Mouse (Mus musculus) limb, embryonic 14.5 days (tissue): ENCODE data around the gene Col2a1. TPM values are rescaled to one million over a fixed set of nuclear protein-coding genes. Genes with fewer than 3 reads are reported as not detected.

ENCODE experiments used
- ATAC-seq: fragments of 200-750 bp; cut with Nextera tagmentation; 2 replicates; pipeline ENCODE4 v1.8.0; 2017; ENCODE audit warnings: low read depth, moderate number of reproducible peaks, moderate TSS enrichment; ENCODE audit not compliant: low FRiP score
- DNase-seq: peaks from one replicate; pipeline ENCODE4 v3.0.0-alpha.2; 2015; ENCODE audit warnings: low spot score
- H3K27ac ChIP-seq: fragments of 300-500 bp; sonication (generic); replicated peaks from 2 replicates; pipeline ENCODE4 v1.5.1; 2014; ENCODE audit warnings: low read depth, mild to moderate bottlenecking, low read length, moderate library complexity, mixed read lengths
- H3K27me3 ChIP-seq: fragments of 300-500 bp; sonication (generic); 2 replicates; pipeline ENCODE4 v1.6.1; 2014; ENCODE audit warnings: low read length, mixed read lengths; ENCODE audit not compliant: control insufficient read depth, insufficient read depth
- H3K36me3 ChIP-seq: fragments of 300-500 bp; sonication (generic); 2 replicates; pipeline ENCODE4 v1.6.1; 2014; ENCODE audit warnings: mild to moderate bottlenecking, low read length, moderate library complexity, mixed read lengths; ENCODE audit not compliant: control insufficient read depth, insufficient read depth
- H3K4me1 ChIP-seq: fragments of 300-500 bp; sonication (generic); 2 replicates; pipeline ENCODE4 v1.6.1; 2014; ENCODE audit warnings: antibody characterized with exemption, low read length, mixed read lengths; ENCODE audit not compliant: control insufficient read depth, insufficient read depth
- H3K4me2 ChIP-seq: fragments of 300-500 bp; sonication (generic); replicated peaks from 2 replicates; pipeline ENCODE4 v1.6.1; 2014; ENCODE audit warnings: low read depth, mild to moderate bottlenecking, low read length, moderate library complexity; ENCODE audit not compliant: severe bottlenecking
- H3K4me3 ChIP-seq: fragments of 300-500 bp; sonication (generic); replicated peaks from 2 replicates; pipeline ENCODE4 v1.5.1; 2014; ENCODE audit warnings: low read length
- H3K9ac ChIP-seq: fragments of 300-500 bp; sonication (generic); 2 replicates; pipeline ENCODE4 v1.6.1; 2014; ENCODE audit warnings: mild to moderate bottlenecking, low read depth, low read length, moderate library complexity; ENCODE audit not compliant: severe bottlenecking
- H3K9me3 ChIP-seq: fragments of 300-500 bp; sonication (generic); 2 replicates; pipeline ENCODE4 v1.6.1; 2016; ENCODE audit warnings: low read length; ENCODE audit not compliant: control insufficient read depth
- POLR2A ChIP-seq: fragments of 200-500 bp; IDR thresholded peaks from 2 replicates; pipeline ENCODE4 v1.8.0; 2012; ENCODE audit warnings: inconsistent platforms, mild to moderate bottlenecking, moderate library complexity, borderline replicate concordance; ENCODE audit not compliant: insufficient read depth, insufficient read length; ENCODE audit errors: extremely low read depth
- WGBS: fragments of 180-500 bp; shearing (Covaris S2); extraction: QIAGEN DNeasy Blood & Tissue Kit; methylation state at CpG from one replicate; pipeline ENCODE4 v1.1.7; 2014; 5-methylcytosine and 5-hydroxymethylcytosine counted together
- polyA plus RNA-seq, 2 experiments: library from polyadenylated mRNA; depleted of rRNA in 1 of 2; stranded (reverse) in 1 of 2; unstranded in 1 of 2; fragments of >200 nt; fragmentation: Nextera tagmentation in 1 of 2; extraction: Ambion mirVana in 1 of 2; gene quantifications; 2 replicates each; pipeline versions ENCODE4 v1.2.1 to v1.2.3; 2012 to 2014

Col2a1 gene
- polyA plus RNA-seq, 2 experiments, result 754 to 1,642 TPM

GRCm38 (mm10) chr15:97972580-97972979, 31.9 kb downstream of the Col2a1 start:
- H3K27ac ChIP-seq, result no peak overlapping the region
- H3K4me1 ChIP-seq, result peaks cover 5% of the 10 kb centered on the region; the same call in 1 of the 2 replicates
- DNase-seq (no peak), ATAC-seq (no peak)
- no peak overlapping the region for H3K4me2 ChIP-seq
- peaks cover 26% of the 10 kb centered on the region for H3K36me3 ChIP-seq
- TF ChIP-seq POLR2A, result no peak
- 94% methylated on average over 6 of the region's 6 CpGs for WGBS
- H3K9me3 ChIP-seq, result no peaks in the 10 kb centered on the region
- H3K27me3 ChIP-seq, result no peaks in the 10 kb centered on the region
- no peak overlapping the region for H3K4me3 ChIP-seq
- no peak overlapping the region for H3K9ac ChIP-seq

GRCm38 (mm10) chr15:97970299-97970698, 34.2 kb downstream of the Col2a1 start:
- no peak for TF ChIP-seq POLR2A
- 49% methylated on average over 6 of the region's 6 CpGs for WGBS
- no peak for DNase-seq

GRCm38 (mm10) chr15:97965311-97966045, 39.0 kb downstream of the Col2a1 start:
- no peak overlapping the region for H3K9ac ChIP-seq
- ATAC-seq (no peak), DNase-seq (no peak)
- no peaks in the 10 kb centered on the region for H3K36me3 ChIP-seq
- H3K27me3 ChIP-seq, result no peaks in the 10 kb centered on the region
- 77% methylated on average over 17 of the region's 17 CpGs for WGBS
- H3K9me3 ChIP-seq, result no peaks in the 10 kb centered on the region
- no peak overlapping the region for H3K4me2 ChIP-seq
- H3K4me3 ChIP-seq, result no peak overlapping the region
- no peak overlapping the region for H3K27ac ChIP-seq
- TF ChIP-seq POLR2A, result no peak
- H3K4me1 ChIP-seq, result 0 out of 2 replicates have a peak, but pooled peaks cover 5% of the 10 kb centered on the region

More at GRCm38 (mm10) chr15:97970299-97970698, 34.2 kb downstream of the Col2a1 start:
- no peak overlapping the region for H3K9ac ChIP-seq
- H3K27ac ChIP-seq, result no peak overlapping the region
- H3K9me3 ChIP-seq, result no peaks in the 10 kb centered on the region
- no peaks in the 10 kb centered on the region for H3K27me3 ChIP-seq
- no peak overlapping the region for H3K4me3 ChIP-seq
- no peak for ATAC-seq
- no peak overlapping the region for H3K4me2 ChIP-seq
- peaks cover 5% of the 10 kb centered on the region; the same call in 1 of the 2 replicates for H3K4me1 ChIP-seq
- peaks cover 4% of the 10 kb centered on the region; the same call in 1 of the 2 replicates for H3K36me3 ChIP-seq

GRCm38 (mm10) chr15:97964836-97965187, 39.7 kb downstream of the Col2a1 start:
- TF ChIP-seq POLR2A, result no peak
- 0 out of 2 replicates have a peak, but pooled peaks cover 5% of the 10 kb centered on the region for H3K4me1 ChIP-seq
- peak overlapping the region; percentile 84 for H3K4me2 ChIP-seq
- H3K9me3 ChIP-seq, result no peaks in the 10 kb centered on the region
- no peaks in the 10 kb centered on the region for H3K36me3 ChIP-seq
- H3K9ac ChIP-seq, result peak overlapping the region; percentile 71
- WGBS, result 17% methylated on average over 7 of the region's 7 CpGs
- ATAC-seq (no peak), DNase-seq (no peak)
- no peaks in the 10 kb centered on the region for H3K27me3 ChIP-seq
- 0 out of 2 replicates have a peak overlapping the region, but pooled peaks have one; percentile 33 for H3K27ac ChIP-seq
- peak overlapping the region; percentile 59 for H3K4me3 ChIP-seq

- Histone ChIP-seq H3K27ac (peak within 1 kb of the TSS; percentile 43), H3K4me2 (peak within 1 kb of the TSS; percentile 84), H3K27me3 (no peaks in the 10 kb centered on the region), H3K4me3 (peak within 1 kb of the TSS; percentile 59), H3K4me1 (0 out of 2 replicates have a peak, but pooled peaks cover 5% of the 10 kb centered on the region), H3K9ac (peak within 1 kb of the TSS; percentile 71), H3K9me3 (no peaks in the 10 kb centered on the region), H3K36me3 (no peaks in the 10 kb centered on the region)
- under 1% methylated on average over 59 of the region's 67 CpGs for WGBS
- peak; percentile 83; the same call in 1 of the 2 replicates for TF ChIP-seq POLR2A
- ATAC-seq (peak; percentile 92), DNase-seq (peak; percentile 84)
Observed at GRCm38 (mm10) chr15:97963989-97964835, 40.3 kb downstream of the Col2a1 start, which contains the start of gene Tmem106c. TSS of gene Tmem106c (plus strand) at chr15:97964200.
